Mouse (Mus musculus) heart, postnatal 0 days (tissue): ENCODE measurements around the gene Ltb4r1.

Experiments
- CTCF ChIP-seq: IDR thresholded peaks from 2 replicates; pipeline ENCODE4 v1.5.1; 2016; ENCODE audit warnings: antibody characterized with exemption, control low read depth, low read depth
- EP300 ChIP-seq: IDR thresholded peaks from 2 replicates; pipeline ENCODE4 v1.6.1; 2016; ENCODE audit warnings: antibody characterized with exemption, low read depth

GRCm38 (mm10) chr14:55757566-55757965 is 8.2 kb upstream of the Ltb4r1 start:
- no peak for TF ChIP-seq CTCF
- TF ChIP-seq EP300, result no peak
